In genomic region chr6:51207587-51208361, GRCm38 (mm10) we compare ENCODE assay signal across 11 mouse cellular contexts.
DNase-seq lines count a peak whose midpoint lies in the region; ATAC-seq and TF ChIP-seq lines count a peak whose summit lies in the region.
"Had no signal": no experiment of that assay in that cellular context is flagged by ENCODE, and none has a peak within 500 bp of the region (broad histone marks: within the 10 kb centered on the region; RNA-seq: fewer than 3 reads in every experiment).

No protein-coding gene starts in this region.

- 3% methylated on average over 21 of the region's 21 CpGs for WGBS in heart, embryonic 15.5 days
- 5% methylated on average over 21 of the region's 21 CpGs for WGBS in hindbrain, postnatal 0 days

- H3K9me3 ChIP-seq in heart, embryonic 15.5 days (replicated peaks) = no peaks in the 10 kb centered on the region
- H3K9me3 ChIP-seq in hindbrain, postnatal 0 days (ENCODE audit: low read length) = no peaks in the 10 kb centered on the region
- H3K9me3 ChIP-seq: G1E had no signal

- H3K27me3 ChIP-seq in heart, embryonic 15.5 days = peaks cover 21% of the 10 kb centered on the region
- H3K27me3 ChIP-seq in hindbrain, postnatal 0 days (ENCODE audit: insufficient read depth, low read length) = no peaks in the 10 kb centered on the region

- H3K9ac ChIP-seq in heart, embryonic 15.5 days = no peak overlapping the region; the same call in 1 of the 2 replicates
- 0 out of 2 replicates have a peak overlapping the region, but pooled peaks have one; percentile 21 for H3K9ac ChIP-seq in hindbrain, postnatal 0 days (replicated peaks; ENCODE audit: low read length)

- no peak for DNase-seq in heart, postnatal 10 days
- peak; percentile 35 for DNase-seq in embryo, embryonic 9.5 days (ENCODE audit: extremely low spot score)
- DNase-seq in hindbrain, postnatal 0 days (ENCODE audit: low spot score) = peak; percentile 28
- DNase-seq in neural tube, embryonic 10.5 days (ENCODE audit: extremely low spot score, low spot score) = peak; percentile 46
- DNase-seq in layer of hippocampus, adult 2 months (ENCODE audit: low spot score in 2 of 2) = no peak
- DNase-seq in kidney, adult 9 months = no peak
- DNase-seq in thymus, postnatal 0 days (ENCODE audit: low spot score) = no peak
- DNase-seq: lung, adult 18-20 months had no signal

- H3K4me2 ChIP-seq in heart, embryonic 15.5 days = peak overlapping the region; percentile 64
- peak overlapping the region; percentile 46 for H3K4me2 ChIP-seq in hindbrain, postnatal 0 days (ENCODE audit: low read depth, low read length)

- TF ChIP-seq CTCF in hindbrain, postnatal 0 days (IDR thresholded peaks at IDR 0.05; ENCODE audit: low read depth) = no peak
- TF ChIP-seq CTCF in layer of hippocampus, adult 2 months (conservative IDR thresholded peaks at IDR 0.05) = no peak

- intact Hi-C loops in heart, postnatal 10 days (cut with DNase I) = loop anchor here (2.0 to 5.0 kb wide), 2 partner anchors 175 to 651 kb away; no protein-coding TSS in a partner anchor

- H3K36me3 ChIP-seq in heart, embryonic 15.5 days = no peaks in the 10 kb centered on the region
- H3K36me3 ChIP-seq in hindbrain, postnatal 0 days (ENCODE audit: insufficient read depth, low read length) = no peaks in the 10 kb centered on the region
- H3K36me3 ChIP-seq: G1E had no signal

- H3K4me1 ChIP-seq in heart, embryonic 15.5 days (replicated peaks) = peaks cover 22% of the 10 kb centered on the region
- peaks cover 3% of the 10 kb centered on the region; the same call in 1 of the 2 replicates for H3K4me1 ChIP-seq in hindbrain, postnatal 0 days (ENCODE audit: insufficient read depth, low read length)

- no peak for ATAC-seq in heart, embryonic 15.5 days (replicated peaks; ENCODE audit: insufficient number of reproducible peaks, insufficient read depth, low FRiP score, low read depth)
- ATAC-seq in hindbrain, postnatal 0 days = peak; percentile 43

- H3K4me3 ChIP-seq in heart, embryonic 15.5 days = peak overlapping the region; percentile 33
- H3K4me3 ChIP-seq in hindbrain, postnatal 0 days (ENCODE audit: low read length) = peak overlapping the region; percentile 14
- no peak overlapping the region for H3K4me3 ChIP-seq in layer of hippocampus, adult 2 months
- H3K4me3 ChIP-seq: erythroblast, embryonic 14.5 days had no signal

- H3K27ac ChIP-seq in heart, embryonic 15.5 days = no peak overlapping the region
- peak overlapping the region; percentile 54; the same call in 1 of the 2 replicates for H3K27ac ChIP-seq in hindbrain, postnatal 0 days
- no peak overlapping the region for H3K27ac ChIP-seq in layer of hippocampus, adult 2 months

Comparison
In these comparisons a context has a peak if more than half of its experiments do, and no peak if none do; other contexts are left out.
1. DNase-seq: peak in embryo, embryonic 9.5 days (single experiment), hindbrain, postnatal 0 days (single experiment) and neural tube, embryonic 10.5 days (single experiment); none in heart, postnatal 10 days (0 of 2), layer of hippocampus, adult 2 months (0 of 2), kidney, adult 9 months (single experiment) and thymus, postnatal 0 days (single experiment).